Mouse (Mus musculus) small intestine, adult 2 months (tissue): Measurements from ENCODE around the gene Rnf224.

Source experiments
- CTCF ChIP-seq: fragments of 200-500 bp; IDR thresholded peaks from 2 replicates; pipeline ENCODE4 v1.5.1; 2012; ENCODE audit warnings: low read depth, mild to moderate bottlenecking, control low read depth, inconsistent platforms, low read length, moderate library complexity, mixed read lengths; ENCODE audit not compliant: insufficient replicate concordance, insufficient read length; ENCODE audit errors: extremely low read depth
- POLR2A ChIP-seq: fragments of 200-500 bp; IDR thresholded peaks from 2 replicates; pipeline ENCODE4 v1.6.1; 2012; ENCODE audit warnings: low read depth, mild to moderate bottlenecking, control low read depth, inconsistent platforms, low read length, moderate library complexity

DNA sequence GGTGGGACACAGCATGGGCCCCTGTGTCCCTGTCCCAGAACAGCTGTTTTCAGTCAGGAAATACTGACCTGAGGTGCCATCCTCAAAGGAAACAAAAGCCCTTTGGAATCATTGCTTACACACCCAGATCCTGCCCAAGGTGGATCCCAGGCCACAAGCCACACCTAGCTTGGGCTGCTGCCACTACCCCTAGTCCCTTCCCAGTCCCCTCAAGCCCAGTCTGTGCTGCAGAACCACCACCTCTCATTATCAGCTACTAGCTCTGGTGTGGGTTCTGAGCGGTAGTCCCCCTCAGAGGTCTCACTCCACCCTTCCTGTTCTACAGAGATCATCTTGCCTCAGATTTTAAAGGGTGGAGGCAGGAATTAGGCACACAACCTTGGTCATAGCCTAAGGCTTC, 49.7 kb upstream of the Rnf224 start:
- TF ChIP-seq CTCF (no peak), POLR2A (no peak)
